Mouse (Mus musculus) G1E (cell line): ENCODE data around the gene Myo1c. TPM values are rescaled to one million over a fixed set of nuclear protein-coding genes. Genes with fewer than 3 reads are reported as not detected.

Experiments
- ATAC-seq: 2 replicates; pipeline ENCODE4 v1.8.0; 2016; ENCODE audit warnings: mild to moderate bottlenecking; ENCODE audit not compliant: insufficient number of reproducible peaks, poor library complexity, low FRiP score, severe bottlenecking; ENCODE audit errors: extremely low read depth
- DNase-seq: peaks from one replicate; pipeline ENCODE4 v3.0.0; 2012; ENCODE audit warnings: low spot score
- H3K27me3 ChIP-seq: 2 replicates; pipeline ENCODE4 v1.6.1; 2012; ENCODE audit warnings: mild to moderate bottlenecking, low read length, inconsistent platforms; ENCODE audit not compliant: insufficient read depth
- H3K36me3 ChIP-seq: replicated peaks from 2 replicates; pipeline ENCODE3; 2012; ENCODE audit warnings: mild to moderate bottlenecking, inconsistent platforms
- H3K4me1 ChIP-seq: 2 replicates; pipeline ENCODE4 v1.6.1; 2012; ENCODE audit warnings: low read depth, low read length, inconsistent platforms, mixed read lengths; ENCODE audit not compliant: insufficient read depth
- H3K4me3 ChIP-seq: 2 replicates; pipeline ENCODE4 v1.5.1; 2012; ENCODE audit warnings: low read depth, mild to moderate bottlenecking, inconsistent platforms, low read length, moderate library complexity, mixed read lengths
- H3K9me3 ChIP-seq: replicated peaks from 2 replicates; pipeline ENCODE4 v1.6.1; 2012; ENCODE audit warnings: inconsistent platforms
- CTCF ChIP-seq: IDR thresholded peaks from 2 replicates; pipeline ENCODE4 v1.5.1; 2012; ENCODE audit warnings: low read depth, low read length, inconsistent platforms, mixed read lengths
- GATA1 ChIP-seq: IDR thresholded peaks from 2 replicates; pipeline ENCODE4 v1.6.1; 2012; ENCODE audit warnings: borderline replicate concordance, low read length, inconsistent platforms, mixed read lengths
- GATA2 ChIP-seq: IDR thresholded peaks from 2 replicates; pipeline ENCODE4 v1.6.1; 2012; ENCODE audit warnings: low read depth, low read length, inconsistent platforms, borderline replicate concordance
- POLR2AphosphoS5 ChIP-seq: IDR thresholded peaks from 2 replicates; pipeline ENCODE4 v1.6.1; 2012; ENCODE audit warnings: low read depth, low read length, inconsistent platforms; ENCODE audit not compliant: insufficient replicate concordance
- TAL1 ChIP-seq: conservative IDR thresholded peaks from 2 replicates; pipeline ENCODE4 v1.6.1; 2012; ENCODE audit warnings: low read depth, low read length, inconsistent platforms, mixed read lengths
- polyA plus RNA-seq: library from polyadenylated mRNA; stranded (reverse); fragments of >175 nt; gene quantifications from 2 replicates; pipeline ENCODE4 v1.2.3, GENCODE M21; 2012
- total RNA-seq, 2 experiments: library from RNA; stranded (forward) in 1 of 2; stranded (reverse) in 1 of 2; fragments of 200-1000 nt in 1 of 2; fragments of >200 nt in 1 of 2; fragmentation: Nextera tagmentation in 1 of 2; gene quantifications; 2 replicates each; pipeline ENCODE4 v1.2.3; 2014 to 2017

Myo1c gene
- total and polyA plus RNA-seq, 3 experiments = 24.0 to 38.6 (median 35.0) TPM

- TF ChIP-seq GATA1 (no peak), GATA2 (no peak), POLR2AphosphoS5 (no peak), TAL1 (no peak), CTCF (no peak)
- H3K4me3 ChIP-seq = no peak overlapping the region
- H3K27me3 ChIP-seq = no peaks in the 10 kb centered on the region
- DNase-seq (no peak), ATAC-seq (no peak)
- no peaks in the 10 kb centered on the region for H3K9me3 ChIP-seq
- peaks cover 72% of the 10 kb centered on the region for H3K36me3 ChIP-seq
- peaks cover 9% of the 10 kb centered on the region for H3K4me1 ChIP-seq
Observed at GRCm38 (mm10) chr11:75644684-75645083, 5.6 kb upstream of the Myo1c start.

- TF ChIP-seq GATA1 (no peak), CTCF (no peak), TAL1 (no peak)
- Histone ChIP-seq H3K4me3 (no peak overlapping the region), H3K27me3 (no peaks in the 10 kb centered on the region), H3K4me1 (peaks cover 35% of the 10 kb centered on the region), H3K36me3 (peaks cover 51% of the 10 kb centered on the region), H3K9me3 (no peaks in the 10 kb centered on the region)
- DNase-seq = no peak
- no peak for ATAC-seq
Observed at GRCm38 (mm10) chr11:75647681-75648211, 2.6 kb upstream of the Myo1c start.

GRCm38 (mm10) chr11:75649155-75649561 is 1.1 kb upstream of the Myo1c start:
- Histone ChIP-seq H3K4me3 (no peak overlapping the region), H3K27me3 (no peaks in the 10 kb centered on the region), H3K4me1 (peaks cover 48% of the 10 kb centered on the region), H3K36me3 (peaks cover 39% of the 10 kb centered on the region), H3K9me3 (no peaks in the 10 kb centered on the region)
- DNase-seq (no peak), ATAC-seq (no peak)
- no peak for TF ChIP-seq CTCF
- TF ChIP-seq TAL1 = no peak
- no peak for TF ChIP-seq GATA1
- TF ChIP-seq POLR2AphosphoS5 = no peak
- TF ChIP-seq GATA2 = no peak

- ATAC-seq (no peak), DNase-seq (no peak)
- H3K4me1 ChIP-seq = peaks cover 66% of the 10 kb centered on the region
- H3K27me3 ChIP-seq = no peaks in the 10 kb centered on the region
- H3K36me3 ChIP-seq = peaks cover 22% of the 10 kb centered on the region
- peak overlapping the region; percentile 75 for H3K4me3 ChIP-seq
- TF ChIP-seq GATA2 (no peak), POLR2AphosphoS5 (no peak), GATA1 (no peak), TAL1 (no peak), CTCF (no peak)
- H3K9me3 ChIP-seq = no peaks in the 10 kb centered on the region
Observed at GRCm38 (mm10) chr11:75650958-75651425, 688 bp downstream of the Myo1c start.

- Histone ChIP-seq H3K4me1 (peaks cover 72% of the 10 kb centered on the region), H3K27me3 (no peaks in the 10 kb centered on the region), H3K36me3 (peaks cover 19% of the 10 kb centered on the region), H3K9me3 (no peaks in the 10 kb centered on the region), H3K4me3 (peak overlapping the region; percentile 75)
- DNase-seq (peak; percentile 84), ATAC-seq (peak; percentile 24; the same call in 1 of the 2 replicates)
- TF ChIP-seq TAL1 (no peak), GATA1 (no peak), GATA2 (no peak), POLR2AphosphoS5 (no peak), CTCF (no peak)
Observed at GRCm38 (mm10) chr11:75651426-75652221, 1.3 kb downstream of the Myo1c start.

GRCm38 (mm10) chr11:75652222-75652941 is 2.1 kb downstream of the Myo1c start:
- TF ChIP-seq CTCF (no peak), TAL1 (no peak), POLR2AphosphoS5 (no peak), GATA1 (no peak), GATA2 (no peak)
- Histone ChIP-seq H3K27me3 (no peaks in the 10 kb centered on the region), H3K4me3 (peak overlapping the region; percentile 75), H3K9me3 (no peaks in the 10 kb centered on the region), H3K4me1 (peaks cover 80% of the 10 kb centered on the region), H3K36me3 (peaks cover 18% of the 10 kb centered on the region)
- ATAC-seq (no peak), DNase-seq (no peak)
